Mouse (Mus musculus): Measurements from ENCODE around the gene Tcf20. TPM values are rescaled to one million over a fixed set of nuclear protein-coding genes. Genes with fewer than 3 reads are reported as not detected.

Tcf20 gene
- total and polyA plus RNA-seq, 3 experiments = 27.0 to 47.2 (median 29.0) TPM

DNA sequence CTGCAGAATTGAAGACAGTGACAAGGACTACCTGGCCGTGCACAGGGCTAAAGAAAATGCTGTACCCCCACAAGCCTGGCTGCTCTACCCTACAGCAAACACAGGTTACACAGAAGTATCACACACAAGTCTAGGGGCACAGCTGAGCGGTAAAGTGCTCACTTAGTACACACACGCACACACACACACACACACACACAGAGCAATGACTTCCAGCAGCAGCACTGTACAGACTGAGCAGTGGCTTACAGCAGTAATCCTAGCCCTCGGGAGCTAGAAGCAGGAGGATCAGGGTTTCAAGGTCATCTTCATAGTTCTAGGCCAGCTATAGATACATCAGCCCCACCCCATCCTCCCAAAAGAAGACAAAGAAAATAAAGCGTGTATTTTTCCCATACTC is 33.6 kb downstream of the Tcf20 start:
- Histone ChIP-seq H3K79me2 (replicated peaks; ENCODE audit: control insufficient read depth, extremely low read depth, insufficient read depth, poor library complexity, severe bottlenecking) (no peaks in the 10 kb centered on the region), H3K36me3 (replicated peaks in 1 of 2; ENCODE audit: control insufficient read depth in 1 of 2, insufficient read depth in 1 of 2, low read length in 1 of 2) (peaks cover 0 to 5% of the 10 kb centered on the region in 2 experiments), H3K27me3 (replicated peaks) (no peaks in the 10 kb centered on the region), H3K9ac (ENCODE audit: insufficient read depth, low read depth) (no peak overlapping the region), H3K4me1 (ENCODE audit: control insufficient read depth in 1 of 2, insufficient read depth in 2 of 2) (peaks cover 0 to 26% of the 10 kb centered on the region in 2 experiments; a peak in 2 of 4 replicates), H3K27ac (ENCODE audit: insufficient read depth, low read depth) (no peak overlapping the region), H3K9me3 (replicated peaks; ENCODE audit: low read length) (no peaks in the 10 kb centered on the region), H3K4me3 (replicated peaks in 1 of 3; ENCODE audit: low read depth in 2 of 3, low read length in 2 of 3, poor library complexity in 1 of 3) (no peak overlapping the region), H3K4me2 (ENCODE audit: insufficient read depth, low read depth, poor library complexity, severe bottlenecking) (no peak overlapping the region)
- no peak for TF ChIP-seq SMC3 (IDR thresholded peaks at IDR 0.05; ENCODE audit: low read depth, low read length)
- no peak for TF ChIP-seq ZC3H11A (IDR thresholded peaks at IDR 0.05; ENCODE audit: low read depth, low read length)
- dilution Hi-C loops (cut with MboI; ENCODE audit: extremely low pct_ligation_motif_present, extremely low pct_unique_long_range_greater_than_20kb, low sequenced_read_pairs) (no loop called here), in situ Hi-C loops (cut with MboI; ENCODE audit: low pct_ligation_motif_present, low pct_unique_long_range_greater_than_20kb, low sequenced_read_pairs) (no loop called here)
- no peak for DNase-seq (ENCODE audit: extremely low read depth)

DNA sequence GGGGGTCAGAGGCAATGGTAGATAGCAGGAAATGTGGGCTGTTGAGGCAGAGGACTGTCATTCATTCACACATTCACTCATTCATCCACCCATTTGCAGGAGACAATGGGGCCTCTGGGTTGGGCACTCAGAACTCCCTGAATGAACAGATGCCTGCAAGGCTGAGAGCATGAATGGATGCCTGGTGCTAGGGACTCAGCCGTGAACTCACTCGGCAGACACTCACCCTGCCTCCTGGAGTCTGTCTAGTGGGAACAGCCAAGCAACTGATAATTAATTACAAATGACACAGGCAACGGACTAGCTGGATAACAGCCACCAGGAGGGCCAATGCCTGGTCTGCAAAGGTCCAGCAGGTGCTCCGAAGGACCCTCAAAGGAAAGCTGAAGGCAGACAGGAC is 34.6 kb downstream of the Tcf20 start:
- Histone ChIP-seq H3K4me2 (ENCODE audit: insufficient read depth, low read depth, poor library complexity, severe bottlenecking) (no peak overlapping the region), H3K79me2 (replicated peaks; ENCODE audit: control insufficient read depth, extremely low read depth, insufficient read depth, poor library complexity, severe bottlenecking) (no peaks in the 10 kb centered on the region), H3K36me3 (replicated peaks in 1 of 2; ENCODE audit: control insufficient read depth in 1 of 2, insufficient read depth in 1 of 2, low read length in 1 of 2) (peaks cover 0 to 7% of the 10 kb centered on the region in 2 experiments), H3K4me3 (replicated peaks in 1 of 3; ENCODE audit: low read depth in 2 of 3, low read length in 2 of 3, poor library complexity in 1 of 3) (no peak overlapping the region), H3K4me1 (ENCODE audit: control insufficient read depth in 1 of 2, insufficient read depth in 2 of 2) (peaks cover 0 to 24% of the 10 kb centered on the region in 2 experiments; a peak in 2 of 4 replicates), H3K27ac (ENCODE audit: insufficient read depth, low read depth) (no peak overlapping the region), H3K27me3 (replicated peaks) (no peaks in the 10 kb centered on the region), H3K9ac (ENCODE audit: insufficient read depth, low read depth) (no peak overlapping the region), H3K9me3 (replicated peaks; ENCODE audit: low read length) (no peaks in the 10 kb centered on the region)
- DNase-seq (ENCODE audit: extremely low read depth) = no peak
- in situ Hi-C loops (cut with MboI; ENCODE audit: low pct_ligation_motif_present, low pct_unique_long_range_greater_than_20kb, low sequenced_read_pairs) (no loop called here), dilution Hi-C loops (cut with MboI; ENCODE audit: extremely low pct_ligation_motif_present, extremely low pct_unique_long_range_greater_than_20kb, low sequenced_read_pairs) (no loop called here)
- no peak for TF ChIP-seq USF2 (conservative IDR thresholded peaks at IDR 0.05; ENCODE audit: low read depth, low read length)
- TF ChIP-seq ZC3H11A (IDR thresholded peaks at IDR 0.05; ENCODE audit: low read depth, low read length) = no peak
- TF ChIP-seq JUN (IDR thresholded peaks at IDR 0.05; ENCODE audit: insufficient read depth, low read depth, low read length) = no peak
- TF ChIP-seq EP300 (IDR thresholded peaks at IDR 0.05; ENCODE audit: low read length) = no peak

DNA sequence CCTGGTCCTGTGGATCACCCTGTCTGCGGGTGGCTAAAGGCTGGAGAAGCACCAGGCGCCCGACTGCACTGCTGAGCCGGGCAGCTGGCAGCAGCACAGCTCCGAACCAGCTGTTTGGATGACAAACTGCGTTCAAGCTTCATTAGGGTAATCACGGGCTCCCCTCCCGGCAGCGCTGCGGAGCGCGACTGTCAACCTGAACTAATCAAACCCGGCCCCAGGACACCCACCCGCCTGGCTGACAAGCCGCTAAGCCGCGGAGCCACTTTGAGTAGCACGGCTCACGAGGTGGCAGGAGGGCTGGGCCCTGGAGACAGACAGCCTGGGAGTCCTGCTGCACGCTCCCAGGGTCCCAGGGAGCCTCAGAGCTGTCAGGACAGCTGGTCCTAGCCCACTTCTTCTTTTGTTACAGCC is 35.4 kb downstream of the Tcf20 start:
- no peak for DNase-seq (ENCODE audit: extremely low read depth)
- Histone ChIP-seq H3K4me2 (ENCODE audit: insufficient read depth, low read depth, poor library complexity, severe bottlenecking) (no peak overlapping the region), H3K4me3 (replicated peaks in 1 of 3; ENCODE audit: low read depth in 2 of 3, low read length in 2 of 3, poor library complexity in 1 of 3) (no peak overlapping the region), H3K9me3 (replicated peaks; ENCODE audit: low read length) (no peaks in the 10 kb centered on the region), H3K9ac (ENCODE audit: insufficient read depth, low read depth) (no peak overlapping the region), H3K36me3 (replicated peaks in 1 of 2; ENCODE audit: control insufficient read depth in 1 of 2, insufficient read depth in 1 of 2, low read length in 1 of 2) (peaks cover 0 to 7% of the 10 kb centered on the region in 2 experiments), H3K27me3 (replicated peaks) (no peaks in the 10 kb centered on the region), H3K4me1 (ENCODE audit: control insufficient read depth in 1 of 2, insufficient read depth in 2 of 2) (peaks cover 0 to 16% of the 10 kb centered on the region in 2 experiments; a peak in 2 of 4 replicates), H3K27ac (ENCODE audit: insufficient read depth, low read depth) (no peak overlapping the region), H3K79me2 (replicated peaks; ENCODE audit: control insufficient read depth, extremely low read depth, insufficient read depth, poor library complexity, severe bottlenecking) (no peaks in the 10 kb centered on the region)
- in situ Hi-C loops (cut with MboI; ENCODE audit: low pct_ligation_motif_present, low pct_unique_long_range_greater_than_20kb, low sequenced_read_pairs) (no loop called here), dilution Hi-C loops (cut with MboI; ENCODE audit: extremely low pct_ligation_motif_present, extremely low pct_unique_long_range_greater_than_20kb, low sequenced_read_pairs) (no loop called here)
- TF ChIP-seq SMC3 (IDR thresholded peaks at IDR 0.05; ENCODE audit: low read depth, low read length) (no peak), ZNF384 (IDR thresholded peaks at IDR 0.05; ENCODE audit: low read depth, low read length) (no peak), TCF12 (IDR thresholded peaks at IDR 0.05; ENCODE audit: low read depth, low read length) (no peak), BHLHE40 (IDR thresholded peaks at IDR 0.05; ENCODE audit: low read depth, low read length) (no peak), MAFK (IDR thresholded peaks at IDR 0.05; ENCODE audit: insufficient replicate concordance, low read length) (no peak), ZC3H11A (IDR thresholded peaks at IDR 0.05; ENCODE audit: low read depth, low read length) (no peak), IRF4 (IDR thresholded peaks at IDR 0.05; ENCODE audit: low read depth, low read length) (no peak), NELFE (IDR thresholded peaks at IDR 0.05; ENCODE audit: low read depth, low read length) (no peak), ZMIZ1 (IDR thresholded peaks at IDR 0.05; ENCODE audit: low read depth, low read length) (no peak), EP300 (IDR thresholded peaks at IDR 0.05; ENCODE audit: low read length) (no peak), MYC (IDR thresholded peaks at IDR 0.05; ENCODE audit: low read depth, low read length) (no peak), MEF2A (IDR thresholded peaks at IDR 0.05; ENCODE audit: borderline replicate concordance, low read depth, low read length) (no peak), ETS1 (conservative IDR thresholded peaks at IDR 0.05; ENCODE audit: low read depth, low read length) (no peak), POLR2A (IDR thresholded peaks at IDR 0.05; ENCODE audit: low read depth, low read length) (no peak), JUND (conservative IDR thresholded peaks at IDR 0.05; ENCODE audit: low read depth, low read length) (no peak), JUN (IDR thresholded peaks at IDR 0.05; ENCODE audit: insufficient read depth, low read depth, low read length) (no peak), RAD21 (IDR thresholded peaks at IDR 0.05; ENCODE audit: low read depth, low read length) (no peak), RCOR1 (conservative IDR thresholded peaks at IDR 0.05; ENCODE audit: low read depth, low read length) (no peak), HCFC1 (IDR thresholded peaks at IDR 0.05; ENCODE audit: low read depth, low read length) (no peak), GABPA (IDR thresholded peaks at IDR 0.05; ENCODE audit: insufficient replicate concordance, low read depth, low read length) (no peak)

All from CH12.LX (cell line).